Mouse (Mus musculus) liver, embryonic 14.5 days (tissue): Measurements from ENCODE around the gene Nckap5l. TPM values are rescaled to one million over a fixed set of nuclear protein-coding genes. Genes with fewer than 3 reads are reported as not detected.

Experiments used
- ATAC-seq: fragments of 200-750 bp; cut with Nextera tagmentation; 2 replicates; pipeline ENCODE4 v1.8.0; 2017; ENCODE audit warnings: moderate number of reproducible peaks, mild to moderate bottlenecking, moderate library complexity; ENCODE audit not compliant: insufficient read depth
- DNase-seq, 3 experiments: peaks; one replicate each; pipeline ENCODE4 v3.0.0-alpha.2; 2012 to 2013; ENCODE audit warnings: low read depth in 3 of 3, low spot score in 3 of 3
- H3K27ac ChIP-seq: fragments of 300-500 bp; sonication (generic); 2 replicates; pipeline ENCODE4 v1.5.1; 2014; ENCODE audit warnings: moderate library complexity, mild to moderate bottlenecking, control low read depth, inconsistent platforms
- H3K27me3 ChIP-seq: fragments of 300-500 bp; sonication (generic); 2 replicates; pipeline ENCODE4 v1.6.1; 2014; ENCODE audit warnings: mild to moderate bottlenecking, low read length, moderate library complexity; ENCODE audit not compliant: control insufficient read depth, insufficient read depth
- H3K36me3 ChIP-seq: fragments of 300-500 bp; sonication (generic); replicated peaks from 2 replicates; pipeline ENCODE4 v1.6.1; 2014; ENCODE audit warnings: low read depth; ENCODE audit not compliant: control insufficient read depth, insufficient read depth
- H3K4me1 ChIP-seq, 2 experiments: fragments of 200-500 bp in 1 of 2; fragments of 300-500 bp in 1 of 2; sonication (generic) in 1 of 2; replicated peaks; 2 replicates each; pipeline ENCODE4 v1.6.1; 2012 to 2014; ENCODE audit warnings: antibody characterized with exemption in 1 of 2, inconsistent platforms in 1 of 2, low read length in 1 of 2; ENCODE audit not compliant: control insufficient read depth in 2 of 2, insufficient read depth in 2 of 2
- H3K4me2 ChIP-seq: fragments of 300-500 bp; sonication (generic); 2 replicates; pipeline ENCODE4 v1.6.1; 2014; ENCODE audit warnings: low read depth, mild to moderate bottlenecking, control low read depth, moderate library complexity
- H3K4me3 ChIP-seq, 2 experiments: fragments of 200-500 bp in 1 of 2; fragments of 300-500 bp in 1 of 2; sonication (generic) in 1 of 2; 2 replicates each; pipeline ENCODE4 v1.5.1; 2012 to 2014; ENCODE audit warnings: low read depth in 2 of 2, low read length in 2 of 2, mild to moderate bottlenecking in 2 of 2, control low read depth in 1 of 2, inconsistent platforms in 1 of 2, moderate library complexity in 1 of 2; ENCODE audit not compliant: insufficient read depth in 1 of 2
- H3K9ac ChIP-seq: fragments of 300-500 bp; sonication (generic); replicated peaks from 2 replicates; pipeline ENCODE4 v1.6.1; 2014; ENCODE audit warnings: mild to moderate bottlenecking, control low read depth, moderate library complexity
- H3K9me3 ChIP-seq: fragments of 300-500 bp; sonication (generic); 2 replicates; pipeline ENCODE4 v1.6.1; 2016; ENCODE audit warnings: low read length, mixed read lengths; ENCODE audit not compliant: control insufficient read depth
- CTCF ChIP-seq: IDR thresholded peaks from 2 replicates; pipeline ENCODE4 v1.5.1; 2016; ENCODE audit warnings: antibody characterized with exemption, low read depth, control low read depth
- EP300 ChIP-seq: IDR thresholded peaks from 2 replicates; pipeline ENCODE4 v1.6.1; 2016; ENCODE audit warnings: antibody characterized with exemption, low read depth
- WGBS: fragments of 180-500 bp; shearing (Covaris S2); extraction: QIAGEN DNeasy Blood & Tissue Kit; methylation state at CpG from one replicate; pipeline ENCODE4 v1.1.7; 2014; ENCODE audit not compliant: insufficient replicate concordance; 5-methylcytosine and 5-hydroxymethylcytosine counted together
- polyA plus RNA-seq, 2 experiments: library from polyadenylated mRNA; depleted of rRNA in 1 of 2; stranded (reverse) in 1 of 2; unstranded in 1 of 2; fragments of >200 nt; fragmentation: Nextera tagmentation in 1 of 2; extraction: Ambion mirVana in 1 of 2; gene quantifications; 2 replicates each; pipeline versions ENCODE4 v1.2.1 to v1.2.3; 2012 to 2014

The Nckap5l gene
- polyA plus RNA-seq, 2 experiments, result 0.70 to 1.4 TPM

- DNase-seq (no peak), ATAC-seq (no peak)
- Histone ChIP-seq H3K27me3 (no peaks in the 10 kb centered on the region), H3K27ac (no peak overlapping the region), H3K9me3 (no peaks in the 10 kb centered on the region), H3K4me2 (no peak overlapping the region), H3K4me1 (peaks cover 0 to 9% of the 10 kb centered on the region in 2 experiments; a peak in 3 of 4 replicates), H3K9ac (no peak overlapping the region), H3K4me3 (no peak overlapping the region), H3K36me3 (no peaks in the 10 kb centered on the region)
- 48% methylated on average over 6 of the region's 6 CpGs for WGBS
- TF ChIP-seq EP300 (no peak), CTCF (no peak)
These were observed 73.5 kb downstream of the Nckap5l start for GRCm38 (mm10) chr15:99384071-99384470.

GRCm38 (mm10) chr15:99382893-99383292 is 74.7 kb downstream of the Nckap5l start:
- ATAC-seq (no peak), DNase-seq (no peak)
- peaks cover 0 to 9% of the 10 kb centered on the region in 2 experiments; a peak in 2 of 4 replicates for H3K4me1 ChIP-seq
- no peaks in the 10 kb centered on the region for H3K27me3 ChIP-seq
- H3K9me3 ChIP-seq, result no peaks in the 10 kb centered on the region; the same call in 1 of the 2 replicates
- H3K4me3 ChIP-seq, result no peak overlapping the region
- H3K4me2 ChIP-seq, result no peak overlapping the region
- H3K9ac ChIP-seq, result no peak overlapping the region
- H3K36me3 ChIP-seq, result no peaks in the 10 kb centered on the region
- H3K27ac ChIP-seq, result no peak overlapping the region
- TF ChIP-seq EP300 (no peak), CTCF (no peak)

GRCm38 (mm10) chr15:99376240-99376639 is 81.3 kb downstream of the Nckap5l start:
- Histone ChIP-seq H3K27me3 (peaks cover 3% of the 10 kb centered on the region; the same call in 1 of the 2 replicates), H3K4me1 (no peaks in the 10 kb centered on the region), H3K27ac (no peak overlapping the region), H3K9me3 (no peaks in the 10 kb centered on the region; the same call in 1 of the 2 replicates), H3K4me3 (no peak overlapping the region), H3K9ac (no peak overlapping the region), H3K4me2 (no peak overlapping the region), H3K36me3 (no peaks in the 10 kb centered on the region)
- WGBS, result 72% methylated on average over 5 of the region's 5 CpGs
- no peak for TF ChIP-seq CTCF
- TF ChIP-seq EP300, result no peak
- DNase-seq (no peak), ATAC-seq (no peak)

DNA sequence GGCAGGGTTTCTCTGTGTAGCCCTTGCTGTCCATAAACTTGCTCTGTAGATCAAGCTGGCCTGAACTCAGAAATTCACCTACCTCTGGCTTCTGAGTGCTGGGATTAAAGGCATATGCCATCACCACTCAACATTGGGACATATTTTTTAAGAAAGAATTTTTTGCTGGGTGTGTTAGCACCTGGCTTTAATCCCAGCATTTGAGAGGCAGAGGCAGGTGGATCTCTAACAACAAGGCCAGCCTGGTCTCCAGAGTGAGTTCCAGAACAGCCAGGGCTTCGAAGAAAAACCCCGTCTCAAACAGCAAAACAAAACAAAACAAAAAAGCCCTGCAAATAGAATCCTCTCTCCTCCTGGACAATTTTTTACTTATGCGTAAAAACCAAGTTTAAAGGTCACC is 82.0 kb downstream of the Nckap5l start:
- WGBS, result 58% methylated on average over 3 of the region's 3 CpGs
- no peak for TF ChIP-seq EP300
- TF ChIP-seq CTCF, result no peak
- DNase-seq, result no peak

DNA sequence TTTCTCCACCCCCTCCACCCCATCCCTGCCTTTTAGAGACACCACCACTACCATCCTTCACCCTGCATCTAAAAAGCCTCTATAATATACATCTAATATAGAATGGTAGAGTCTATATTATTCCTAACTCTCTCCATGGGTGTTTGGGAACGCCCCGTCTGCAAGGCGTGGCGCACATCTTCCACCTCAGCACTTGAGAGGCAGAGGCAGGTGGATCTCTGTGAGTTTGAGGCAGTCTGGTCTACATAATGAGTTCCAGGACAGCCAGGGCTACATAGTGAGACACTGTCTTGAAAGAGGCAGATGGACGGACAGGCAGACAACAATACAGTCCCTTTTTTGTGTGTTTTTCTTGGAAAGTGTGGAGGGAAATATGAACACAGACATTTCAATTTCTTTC is 82.5 kb downstream of the Nckap5l start:
- H3K9ac ChIP-seq, result no peak overlapping the region
- peaks cover 10% of the 10 kb centered on the region for H3K27me3 ChIP-seq
- H3K4me2 ChIP-seq, result no peak overlapping the region
- no peak for ATAC-seq
- no peaks in the 10 kb centered on the region for H3K36me3 ChIP-seq
- no peak overlapping the region for H3K4me3 ChIP-seq
- no peak for DNase-seq
- no peaks in the 10 kb centered on the region; the same call in 1 of the 2 replicates for H3K9me3 ChIP-seq
- TF ChIP-seq CTCF, result no peak
- no peak for TF ChIP-seq EP300
- H3K27ac ChIP-seq, result no peak overlapping the region
- no peaks in the 10 kb centered on the region for H3K4me1 ChIP-seq
- WGBS, result 77% methylated on average over 5 of the region's 5 CpGs

More for the DNA sequence above, 82.0 kb downstream of the Nckap5l start:
- Histone ChIP-seq H3K9me3 (no peaks in the 10 kb centered on the region; the same call in 1 of the 2 replicates), H3K36me3 (no peaks in the 10 kb centered on the region), H3K4me2 (no peak overlapping the region), H3K4me3 (no peak overlapping the region), H3K4me1 (no peaks in the 10 kb centered on the region), H3K27ac (no peak overlapping the region), H3K9ac (no peak overlapping the region), H3K27me3 (peaks cover 5% of the 10 kb centered on the region; the same call in 1 of the 2 replicates)
- ATAC-seq, result no peak
